Mouse (Mus musculus) CH12.LX (cell line): Measurements from ENCODE around the gene Tlk2.

Experiments used
- CTCF ChIP-seq, 2 experiments: IDR thresholded peaks in 1 of 2; conservative IDR thresholded peaks in 1 of 2; 2 replicates each; pipeline ENCODE4 v1.5.1; 2011 to 2012; ENCODE audit warnings: low read depth in 2 of 2, low read length in 2 of 2, improper control_type of control experiment in 1 of 2, inconsistent platforms in 1 of 2, mild to moderate bottlenecking in 1 of 2, moderate library complexity in 1 of 2
- EP300 ChIP-seq: IDR thresholded peaks from 2 replicates; pipeline ENCODE4 v1.6.1; 2011; ENCODE audit warnings: low read length, improper control_type of control experiment
- GABPA ChIP-seq: IDR thresholded peaks from 2 replicates; pipeline ENCODE4 v1.6.1; 2012; ENCODE audit warnings: low read depth, low read length, improper control_type of control experiment, inconsistent platforms; ENCODE audit not compliant: insufficient replicate concordance
- TBP ChIP-seq: conservative IDR thresholded peaks from 2 replicates; pipeline ENCODE4 v1.6.1; 2011; ENCODE audit warnings: low read depth, low read length, improper control_type of control experiment
- USF2 ChIP-seq: conservative IDR thresholded peaks from 2 replicates; pipeline ENCODE4 v1.6.1; 2011; ENCODE audit warnings: low read depth, low read length, improper control_type of control experiment

- TF ChIP-seq CTCF (conservative IDR thresholded peaks at IDR 0.05 in 1 of 2, IDR thresholded peaks at IDR 0.05 in 1 of 2; ENCODE audit: low read depth in 2 of 2, low read length in 2 of 2): no peak
- TF ChIP-seq TBP: no peak
- no peak for TF ChIP-seq GABPA
- no peak for TF ChIP-seq EP300
- TF ChIP-seq USF2: no peak
Measured at GRCm38 (mm10) chr11:105291681-105292123, 113.1 kb downstream of the Tlk2 start.
